Mouse (Mus musculus): ENCODE results near the gene Amer2.

The Amer2 gene

GRCm38 (mm10) chr14:60372821-60373309, at the start of gene Amer2:
Gene Amer2 (plus strand): TSS chr14:60373259.
- no peak for DNase-seq (ENCODE audit: low read depth, low spot score)

GRCm38 (mm10) chr14:60340001-60340400, 33.1 kb upstream of the Amer2 start:
- peak; percentile 8 for DNase-seq (ENCODE audit: low read depth, low spot score)

- peak; percentile 7 for DNase-seq (ENCODE audit: low read depth, low spot score)
Measured at GRCm38 (mm10) chr14:60340570-60340969, 32.5 kb upstream of the Amer2 start.

GRCm38 (mm10) chr14:60345326-60345876, 27.7 kb upstream of the Amer2 start:
- DNase-seq (ENCODE audit: low read depth, low spot score): no peak

DNA sequence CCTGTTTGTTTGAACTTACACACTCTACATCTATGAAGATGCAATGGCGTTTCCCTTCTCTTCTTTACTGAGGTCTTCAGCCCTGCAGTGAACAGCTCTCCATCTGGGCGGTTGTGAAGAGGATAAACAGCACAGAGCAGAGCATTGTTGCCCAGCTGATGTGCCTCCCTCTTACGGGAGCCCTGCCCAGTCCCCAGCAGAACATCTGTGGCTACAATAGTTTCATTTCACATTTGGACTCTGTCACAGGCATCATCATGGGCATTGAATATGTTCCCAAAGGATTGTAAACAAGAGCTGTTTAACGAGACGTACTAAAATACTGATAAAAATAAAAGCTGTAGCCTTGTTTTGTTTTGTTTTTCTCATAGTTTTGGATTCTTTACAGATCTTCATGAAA, 14.7 kb upstream of the Amer2 start:
- DNase-seq (ENCODE audit: low read depth, low spot score): no peak

DNA sequence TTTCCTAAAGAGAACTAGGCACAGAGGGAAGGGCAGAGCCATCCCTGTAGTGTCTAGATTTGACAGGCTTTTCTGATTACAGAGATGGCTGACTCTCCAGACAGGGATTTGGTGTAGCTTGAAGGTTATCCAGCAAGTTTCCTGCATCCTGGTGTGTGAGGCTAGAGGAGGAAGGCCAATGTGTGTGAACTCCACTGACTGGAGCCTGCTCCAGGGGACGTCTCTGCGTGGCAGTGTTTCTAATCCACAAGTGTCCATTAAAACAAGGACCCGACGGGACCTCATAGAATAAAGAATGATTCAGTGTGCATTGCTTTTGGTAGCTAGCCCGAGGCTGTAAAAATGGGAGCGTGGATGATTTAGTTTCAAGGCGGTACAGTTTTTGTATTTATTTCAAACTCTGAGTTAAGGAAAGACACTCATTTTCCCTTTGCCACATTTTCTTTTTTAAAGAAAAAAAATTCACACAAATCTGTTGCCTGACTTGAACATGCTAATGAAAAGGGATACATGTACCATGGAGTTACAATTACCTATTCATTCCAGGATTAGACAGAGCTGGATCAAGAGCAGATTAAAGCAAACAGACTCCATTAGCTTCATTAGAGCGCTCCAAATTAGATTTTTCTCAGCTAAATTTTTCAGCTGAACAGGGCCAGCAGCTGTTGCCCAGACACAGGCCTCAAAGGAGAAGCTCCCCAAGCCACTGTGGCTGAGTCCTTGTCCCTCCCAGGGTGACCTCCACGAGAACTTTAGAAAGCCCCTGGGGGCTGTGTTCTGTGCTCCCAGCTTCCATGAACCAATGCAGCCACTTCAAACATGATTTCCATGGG, 11.5 kb upstream of the Amer2 start:
- DNase-seq (ENCODE audit: low read depth, low spot score): no peak

- no peak for DNase-seq (ENCODE audit: low read depth, low spot score)
Measured at GRCm38 (mm10) chr14:60366729-60367128, 6.3 kb upstream of the Amer2 start.

GRCm38 (mm10) chr14:60368769-60369666, 4.0 kb upstream of the Amer2 start:
- no peak for DNase-seq (ENCODE audit: low read depth, low spot score)

DNA sequence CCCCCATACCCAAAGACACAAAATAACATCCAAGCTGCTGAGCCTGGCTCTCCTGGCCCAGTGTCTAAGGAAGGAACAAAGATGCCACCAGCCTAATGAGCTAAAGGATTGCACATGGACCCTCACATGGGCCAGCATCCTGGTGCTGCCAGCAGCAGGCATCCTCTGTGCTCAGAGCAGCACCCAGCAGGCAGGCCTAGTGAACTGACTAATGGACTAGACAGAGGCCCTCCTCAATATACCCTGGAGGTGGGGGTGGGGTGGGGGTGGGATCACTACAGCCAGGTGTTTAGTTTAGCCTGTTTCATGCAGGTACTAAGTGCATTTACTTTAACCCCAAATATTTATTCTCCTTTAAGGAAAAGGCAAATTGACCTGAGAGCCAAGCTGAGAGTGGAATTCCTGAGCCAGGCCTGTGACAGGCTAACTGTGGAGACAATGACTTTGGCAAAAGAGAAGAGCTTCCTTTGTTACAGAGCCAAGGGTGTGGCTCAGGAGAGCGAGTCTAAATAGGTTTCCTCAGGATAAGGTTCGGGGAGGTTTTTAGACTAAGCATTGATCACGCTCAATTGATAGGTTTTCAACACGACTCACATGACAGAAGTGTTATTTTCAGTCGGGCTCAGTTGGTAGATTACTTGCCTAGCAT, 3.3 kb upstream of the Amer2 start:
- DNase-seq (ENCODE audit: low read depth, low spot score): no peak

DNA sequence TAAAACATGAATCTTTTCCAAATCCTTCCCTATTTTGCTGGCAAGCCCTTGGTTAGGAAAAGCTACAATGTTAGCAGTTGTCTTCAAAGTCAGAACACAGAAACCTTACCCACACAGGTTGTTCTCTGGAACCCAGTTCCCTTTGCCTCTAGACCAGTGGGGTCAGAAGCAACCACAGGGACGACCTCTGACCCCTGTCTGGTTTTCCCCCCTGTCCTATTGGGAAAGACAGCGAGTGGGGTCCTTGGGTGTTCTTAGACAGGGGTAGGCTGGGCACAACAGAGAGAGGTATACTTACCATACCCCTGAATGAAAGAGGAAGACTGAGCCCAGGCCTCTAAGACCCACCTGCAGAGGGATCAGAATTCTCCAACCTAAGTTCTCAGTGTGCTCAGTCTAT, 4.0 kb downstream of the Amer2 start:
- DNase-seq (ENCODE audit: low read depth, low spot score): no peak

- DNase-seq (ENCODE audit: low read depth, low spot score): no peak
Measured at GRCm38 (mm10) chr14:60377546-60377945, 4.5 kb downstream of the Amer2 start.

GRCm38 (mm10) chr14:60378057-60378565, 5.1 kb downstream of the Amer2 start:
- no peak for DNase-seq (ENCODE audit: low read depth, low spot score)

DNA sequence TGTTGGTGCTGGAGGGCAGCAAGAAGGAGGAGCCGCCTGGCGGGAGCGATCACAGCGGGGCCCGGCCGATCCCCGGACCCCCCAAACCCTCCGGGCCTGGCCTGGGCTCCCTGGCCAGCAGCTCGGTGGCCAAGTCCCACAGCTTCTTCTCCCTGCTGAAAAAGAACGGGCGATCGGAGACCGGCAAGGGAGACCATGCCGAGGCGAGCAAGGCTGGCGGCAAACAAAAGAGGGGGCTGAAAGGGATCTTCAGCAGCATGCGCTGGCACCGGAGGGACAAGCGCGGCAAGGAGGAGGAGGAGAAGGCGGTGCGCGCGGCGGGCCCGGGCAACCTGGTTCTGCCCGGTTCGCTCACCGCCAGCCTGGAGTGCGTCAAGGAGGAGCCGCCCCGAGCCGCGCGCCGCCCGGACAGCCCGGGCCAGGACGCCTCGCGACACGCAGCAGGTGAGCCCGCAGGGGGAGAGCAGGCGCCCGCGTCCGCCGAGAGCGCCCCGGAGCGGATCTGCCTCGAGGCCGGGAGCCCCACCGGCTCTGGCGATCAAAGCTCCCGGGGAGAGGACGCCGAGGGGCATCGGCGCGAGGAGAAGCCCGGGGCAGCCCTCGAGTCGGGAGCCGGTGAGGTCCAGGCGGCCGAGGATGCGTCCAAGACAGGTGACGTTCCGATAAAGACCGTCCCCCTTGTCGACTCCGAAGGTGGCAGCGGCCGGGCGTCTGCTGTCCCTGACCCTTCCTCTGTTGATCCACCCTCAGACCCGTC, 5.7 kb downstream of the Amer2 start:
- DNase-seq (ENCODE audit: low read depth, low spot score): no peak

DNA sequence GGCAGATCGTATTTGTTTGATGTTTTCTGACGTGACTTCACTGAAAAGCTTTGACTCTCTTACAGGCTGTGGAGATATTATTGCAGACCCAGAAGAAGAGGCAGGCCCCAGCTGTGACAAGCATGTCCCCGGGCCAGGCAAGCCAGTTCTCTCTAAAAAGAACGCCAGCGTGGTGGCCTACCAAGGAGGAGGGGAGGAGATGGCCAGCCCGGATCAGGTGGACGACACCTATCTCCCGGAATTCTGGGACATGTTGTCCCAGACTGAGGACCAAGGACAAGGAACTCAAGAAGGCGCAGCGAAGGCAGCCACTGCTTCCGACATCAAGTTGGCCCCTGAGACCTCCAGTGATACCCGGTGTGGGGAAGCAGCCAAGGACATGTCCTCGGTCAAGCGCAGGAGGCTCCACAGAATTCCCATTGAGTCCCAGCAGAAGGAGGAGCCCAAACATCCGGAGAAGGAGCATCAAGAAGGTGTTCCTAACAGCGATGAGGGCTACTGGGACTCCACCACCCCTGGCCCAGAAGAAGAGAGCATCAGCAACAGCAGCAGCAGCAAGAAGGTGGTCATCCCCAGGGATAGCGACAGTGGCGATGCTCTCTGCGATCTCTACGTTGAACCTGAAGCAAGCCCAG, 6.4 kb downstream of the Amer2 start:
- DNase-seq (ENCODE audit: low read depth, low spot score): no peak

GRCm38 (mm10) chr14:60379958-60380330, 6.9 kb downstream of the Amer2 start:
- no peak for DNase-seq (ENCODE audit: low read depth, low spot score)

DNA sequence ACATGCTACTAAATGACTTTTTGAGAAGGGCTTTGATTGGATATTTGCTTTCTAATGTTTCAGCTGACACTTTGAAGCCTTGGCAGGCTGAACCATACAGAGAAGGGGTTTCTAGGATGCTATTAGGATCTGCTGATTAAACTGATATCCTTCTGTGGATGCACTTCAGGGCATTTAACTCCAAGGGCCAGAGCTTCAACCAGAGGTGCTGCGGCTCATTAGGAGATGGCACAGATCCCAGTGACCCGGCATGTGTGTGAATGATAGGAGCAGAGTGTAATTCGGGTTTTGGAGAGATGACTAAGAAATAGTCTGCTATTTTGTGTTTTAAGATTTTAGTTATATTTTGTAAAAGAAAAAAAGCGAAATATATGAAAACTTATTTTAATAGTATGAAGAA, 8.6 kb downstream of the Amer2 start:
- DNase-seq (ENCODE audit: low read depth, low spot score): no peak

DNA sequence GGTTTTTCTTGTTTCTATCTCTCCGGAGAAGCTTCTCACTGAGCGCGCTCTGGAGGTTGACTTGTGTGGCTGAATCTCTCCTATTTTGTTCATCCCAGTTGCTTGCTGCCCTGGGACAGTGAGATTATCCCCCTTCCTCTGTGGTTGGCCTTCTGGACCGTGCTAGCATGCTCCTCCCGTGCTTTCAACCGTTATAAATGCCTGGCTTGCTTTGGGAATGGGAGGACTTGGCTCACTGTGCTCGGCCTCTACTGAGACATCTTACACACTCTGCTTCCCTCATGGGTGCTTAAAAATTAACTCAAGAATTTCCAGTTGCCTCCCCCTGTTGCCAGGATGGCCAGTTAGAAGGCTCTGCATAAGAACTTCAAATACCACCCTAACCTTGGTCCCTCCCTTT, 10.8 kb downstream of the Amer2 start:
- DNase-seq (ENCODE audit: low read depth, low spot score): no peak

GRCm38 (mm10) chr14:60384269-60384668, 11.2 kb downstream of the Amer2 start:
- DNase-seq (ENCODE audit: low read depth, low spot score): no peak

- no peak for DNase-seq (ENCODE audit: low read depth, low spot score)
Measured at GRCm38 (mm10) chr14:60385079-60385643, 12.1 kb downstream of the Amer2 start.
